Mouse (Mus musculus) lung, postnatal 0 days (tissue): Measurements from ENCODE around the gene Spi1. TPM values are rescaled to one million over a fixed set of nuclear protein-coding genes. Genes with fewer than 3 reads are reported as not detected.
A peak's percentile ranks its signal among the peaks of the same experiment; 100 is the strongest.

Experiments used
- ATAC-seq: fragments of 200-750 bp; cut with Nextera tagmentation; 2 replicates; pipeline ENCODE4 v1.8.0; 2017; ENCODE audit warnings: moderate library complexity
- DNase-seq: peaks from one replicate; pipeline ENCODE4 v3.0.0-alpha.2; 2016; ENCODE audit warnings: low spot score
- H3K27ac ChIP-seq: fragments of 300-500 bp; sonication (generic); 2 replicates; pipeline ENCODE4 v1.5.1; 2014; ENCODE audit warnings: antibody characterized with exemption, mild to moderate bottlenecking, low read length, mixed read lengths
- H3K27me3 ChIP-seq: fragments of 300-500 bp; sonication (generic); replicated peaks from 2 replicates; pipeline ENCODE4 v1.6.1; 2014; ENCODE audit warnings: low read length, mixed read lengths; ENCODE audit not compliant: insufficient read depth
- H3K36me3 ChIP-seq: fragments of 300-500 bp; sonication (generic); 2 replicates; pipeline ENCODE4 v1.6.1; 2014; ENCODE audit warnings: low read length, mixed read lengths; ENCODE audit not compliant: insufficient read depth
- H3K4me1 ChIP-seq: fragments of 300-500 bp; sonication (generic); 2 replicates; pipeline ENCODE4 v1.6.1; 2014; ENCODE audit warnings: antibody characterized with exemption, low read depth, low read length, mixed read lengths; ENCODE audit not compliant: insufficient read depth
- H3K4me2 ChIP-seq: fragments of 300-500 bp; sonication (generic); replicated peaks from 2 replicates; pipeline ENCODE4 v1.6.1; 2014; ENCODE audit warnings: low read depth, mild to moderate bottlenecking, low read length, moderate library complexity, mixed read lengths
- H3K4me3 ChIP-seq: fragments of 300-500 bp; sonication (generic); 2 replicates; pipeline ENCODE4 v1.5.1; 2014; ENCODE audit warnings: low read depth, low read length
- H3K9ac ChIP-seq: fragments of 300-500 bp; sonication (generic); replicated peaks from 2 replicates; pipeline ENCODE4 v1.6.1; 2014; ENCODE audit warnings: low read depth, mild to moderate bottlenecking
- H3K9me3 ChIP-seq: fragments of 300-500 bp; sonication (generic); 2 replicates; pipeline ENCODE4 v1.6.1; 2016; ENCODE audit warnings: low read length, mixed read lengths
- CTCF ChIP-seq: IDR thresholded peaks from 2 replicates; pipeline ENCODE4 v1.5.1; 2016; ENCODE audit warnings: antibody characterized with exemption, mild to moderate bottlenecking
- EP300 ChIP-seq: IDR thresholded peaks from 2 replicates; pipeline ENCODE4 v1.6.1; 2016; ENCODE audit warnings: antibody characterized with exemption, mild to moderate bottlenecking, control low read depth
- WGBS: fragments of 180-500 bp; shearing (Covaris S2); extraction: QIAGEN DNeasy Blood & Tissue Kit; methylation state at CpG from one replicate; pipeline ENCODE4 v1.1.7; 2014; 5-methylcytosine and 5-hydroxymethylcytosine counted together
- polyA plus RNA-seq: library from polyadenylated mRNA; unstranded; fragments of >200 nt; fragmentation: Nextera tagmentation; extraction: Ambion mirVana; gene quantifications from 2 replicates; pipeline ENCODE4 v1.2.1, GENCODE M21; 2015

The Spi1 gene
- polyA plus RNA-seq, 1 experiment from 2014 or later: 24.2 TPM

DNA sequence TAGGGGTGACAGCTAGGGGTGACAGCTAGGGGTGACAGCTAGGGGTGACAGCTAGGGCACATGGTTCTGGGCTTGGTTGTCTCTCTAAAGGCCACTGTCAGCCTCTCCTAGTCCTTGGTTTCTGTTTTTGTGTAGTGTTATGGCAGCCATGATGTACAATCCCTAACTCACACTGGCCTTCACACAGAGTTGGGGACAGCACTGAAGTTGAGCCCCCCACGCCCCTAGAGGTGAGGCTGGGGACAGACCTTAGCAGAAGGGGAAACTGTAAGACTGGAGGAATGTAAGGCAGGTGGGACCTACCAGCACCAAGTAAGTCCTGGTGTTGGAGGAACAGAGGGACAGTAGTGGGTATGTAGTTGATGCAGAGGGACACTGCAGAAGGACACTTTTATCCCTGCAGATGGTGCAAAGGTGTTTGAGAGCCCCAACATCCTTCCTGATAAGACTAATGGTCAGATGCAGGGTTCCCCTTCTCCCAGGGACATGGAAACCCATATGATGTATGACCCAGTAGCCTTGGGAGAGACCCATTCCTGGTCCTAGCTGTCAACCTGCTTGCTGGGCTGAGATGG is 1.3 kb downstream of the Spi1 start:
- TF ChIP-seq CTCF: no peak
- no peak for TF ChIP-seq EP300
- no peaks in the 10 kb centered on the region; the same call in 1 of the 2 replicates for H3K4me1 ChIP-seq
- 35% methylated on average over 1 of the region's 1 CpGs for WGBS
- no peaks in the 10 kb centered on the region for H3K36me3 ChIP-seq
- no peak overlapping the region for H3K4me3 ChIP-seq
- H3K9ac ChIP-seq: no peak overlapping the region
- no peaks in the 10 kb centered on the region for H3K27me3 ChIP-seq
- H3K27ac ChIP-seq: peak overlapping the region; percentile 66
- peak overlapping the region; percentile 19; the same call in 1 of the 2 replicates for H3K4me2 ChIP-seq
- H3K9me3 ChIP-seq: no peaks in the 10 kb centered on the region
- DNase-seq (no peak), ATAC-seq (no peak)

GRCm38 (mm10) chr2:91084179-91084820 is 2.1 kb downstream of the Spi1 start:
- 77% methylated on average over 15 of the region's 15 CpGs for WGBS
- H3K4me1 ChIP-seq: no peaks in the 10 kb centered on the region
- TF ChIP-seq CTCF (no peak), EP300 (no peak)
- no peaks in the 10 kb centered on the region for H3K36me3 ChIP-seq
- ATAC-seq: peak; percentile 25
- H3K9me3 ChIP-seq: no peaks in the 10 kb centered on the region
- no peak overlapping the region for H3K4me3 ChIP-seq
- H3K4me2 ChIP-seq: peak overlapping the region; percentile 19; the same call in 1 of the 2 replicates
- no peak for DNase-seq
- H3K27ac ChIP-seq: 0 out of 2 replicates have a peak overlapping the region, but pooled peaks have one; percentile 32
- H3K9ac ChIP-seq: no peak overlapping the region
- H3K27me3 ChIP-seq: no peaks in the 10 kb centered on the region

- no peak overlapping the region for H3K27ac ChIP-seq
- WGBS: 91% methylated on average over 14 of the region's 14 CpGs
- H3K9ac ChIP-seq: no peak overlapping the region
- H3K4me2 ChIP-seq: no peak overlapping the region
- TF ChIP-seq CTCF: no peak
- no peak for TF ChIP-seq EP300
- ATAC-seq (no peak), DNase-seq (no peak)
- H3K4me3 ChIP-seq: no peak overlapping the region
- no peaks in the 10 kb centered on the region for H3K9me3 ChIP-seq
- no peaks in the 10 kb centered on the region for H3K27me3 ChIP-seq
- H3K4me1 ChIP-seq: no peaks in the 10 kb centered on the region
- no peaks in the 10 kb centered on the region for H3K36me3 ChIP-seq
Observed at GRCm38 (mm10) chr2:91085494-91086391, 3.6 kb downstream of the Spi1 start.

GRCm38 (mm10) chr2:91086392-91087237 is 4.4 kb downstream of the Spi1 start:
- Histone ChIP-seq H3K4me3 (no peak overlapping the region), H3K36me3 (no peaks in the 10 kb centered on the region), H3K4me2 (no peak overlapping the region), H3K27me3 (no peaks in the 10 kb centered on the region), H3K27ac (no peak overlapping the region), H3K4me1 (no peaks in the 10 kb centered on the region), H3K9ac (no peak overlapping the region), H3K9me3 (no peaks in the 10 kb centered on the region)
- WGBS: 75% methylated on average over 9 of the region's 9 CpGs
- TF ChIP-seq CTCF (no peak), EP300 (no peak)
- DNase-seq (no peak), ATAC-seq (no peak)

GRCm38 (mm10) chr2:91087453-91087852 is 5.3 kb downstream of the Spi1 start:
- Histone ChIP-seq H3K4me3 (no peak overlapping the region), H3K36me3 (no peaks in the 10 kb centered on the region), H3K27me3 (no peaks in the 10 kb centered on the region), H3K9ac (no peak overlapping the region), H3K4me1 (no peaks in the 10 kb centered on the region), H3K4me2 (no peak overlapping the region), H3K9me3 (no peaks in the 10 kb centered on the region), H3K27ac (no peak overlapping the region)
- 77% methylated on average over 9 of the region's 9 CpGs for WGBS
- no peak for ATAC-seq
- no peak for DNase-seq
- TF ChIP-seq CTCF (no peak), EP300 (no peak)
